Mouse (Mus musculus) forebrain, embryonic 14.5 days (tissue): ENCODE results near the gene Dop1a. TPM values are rescaled to one million over a fixed set of nuclear protein-coding genes. Genes with fewer than 3 reads are reported as not detected.

ENCODE experiments used
- ATAC-seq: fragments of 200-750 bp; cut with Nextera tagmentation; 2 replicates; pipeline ENCODE4 v1.8.0; 2017; ENCODE audit warnings: mild to moderate bottlenecking, moderate library complexity
- DNase-seq: peaks from one replicate; pipeline ENCODE4 v3.0.0-alpha.2; 2015; ENCODE audit warnings: low spot score
- H3K27ac ChIP-seq: fragments of 300-500 bp; sonication (generic); 2 replicates; pipeline ENCODE4 v1.5.1; 2014; ENCODE audit warnings: low read depth, mild to moderate bottlenecking, control low read depth, low read length, moderate library complexity
- H3K27me3 ChIP-seq: fragments of 300-500 bp; sonication (generic); replicated peaks from 2 replicates; pipeline ENCODE4 v1.6.1; 2014; ENCODE audit warnings: low read length, control low read depth, mixed read lengths; ENCODE audit not compliant: control insufficient read depth, insufficient read depth
- H3K36me3 ChIP-seq: fragments of 300-500 bp; sonication (generic); 2 replicates; pipeline ENCODE4 v1.6.1; 2014; ENCODE audit warnings: low read length, control low read depth; ENCODE audit not compliant: control insufficient read depth, insufficient read depth
- H3K4me1 ChIP-seq: fragments of 300-500 bp; sonication (generic); 2 replicates; pipeline ENCODE4 v1.6.1; 2014; ENCODE audit warnings: antibody characterized with exemption, low read length, control low read depth; ENCODE audit not compliant: control insufficient read depth, insufficient read depth
- H3K4me2 ChIP-seq: fragments of 300-500 bp; sonication (generic); 2 replicates; pipeline ENCODE4 v1.6.1; 2014; ENCODE audit warnings: mild to moderate bottlenecking, control low read depth, low read length
- H3K4me3 ChIP-seq: fragments of 300-500 bp; sonication (generic); 2 replicates; pipeline ENCODE4 v1.5.1; 2014; ENCODE audit warnings: low read depth, low read length, control low read depth
- H3K9ac ChIP-seq: fragments of 300-500 bp; sonication (generic); 2 replicates; pipeline ENCODE4 v1.6.1; 2014; ENCODE audit warnings: mild to moderate bottlenecking, low read length, control low read depth, moderate library complexity
- H3K9me3 ChIP-seq: fragments of 300-500 bp; sonication (generic); replicated peaks from 2 replicates; pipeline ENCODE4 v1.6.1; 2016; ENCODE audit warnings: low read length, control low read depth, mixed read lengths; ENCODE audit not compliant: control insufficient read depth
- WGBS: fragments of 180-500 bp; shearing (Covaris S2); extraction: QIAGEN DNeasy Blood & Tissue Kit; methylation state at CpG from one replicate; pipeline ENCODE4 v1.1.7; 2014; 5-methylcytosine and 5-hydroxymethylcytosine counted together
- polyA plus RNA-seq: library from polyadenylated mRNA; unstranded; fragments of >200 nt; fragmentation: Nextera tagmentation; extraction: Ambion mirVana; gene quantifications from 2 replicates; pipeline ENCODE4 v1.2.1, GENCODE M21; 2014

The Dop1a gene
- polyA plus RNA-seq, 1 experiment from 2014 or later: 28.6 TPM

DNA sequence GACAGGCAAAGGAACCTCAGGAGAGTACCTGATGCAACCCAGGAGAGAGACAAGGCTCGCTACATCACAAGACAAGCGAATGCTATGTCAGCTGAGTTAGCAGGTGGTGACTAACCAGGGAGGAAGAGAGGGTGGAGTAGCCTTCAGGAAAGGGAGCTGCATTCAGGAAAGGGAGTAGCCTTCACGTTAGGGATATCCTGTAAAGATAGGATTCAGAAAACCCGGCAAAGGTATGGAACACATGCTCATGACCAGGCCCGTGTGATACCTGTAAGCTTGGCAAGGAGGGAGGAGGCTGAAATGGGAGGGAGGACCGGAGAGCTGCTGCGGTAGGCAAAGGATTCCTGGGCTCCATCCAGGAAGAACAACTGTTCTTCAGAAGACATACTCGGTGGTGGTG, 19.5 kb upstream of the Dop1a start:
- Histone ChIP-seq H3K4me2 (no peak overlapping the region), H3K9me3 (no peaks in the 10 kb centered on the region), H3K27me3 (no peaks in the 10 kb centered on the region), H3K36me3 (no peaks in the 10 kb centered on the region), H3K4me3 (no peak overlapping the region), H3K9ac (no peak overlapping the region), H3K4me1 (peaks cover 6% of the 10 kb centered on the region; the same call in 1 of the 2 replicates), H3K27ac (no peak overlapping the region)
- ATAC-seq (no peak), DNase-seq (no peak)
- 88% methylated on average over 8 of the region's 8 CpGs for WGBS

- Histone ChIP-seq H3K4me1 (peaks cover 6% of the 10 kb centered on the region; the same call in 1 of the 2 replicates), H3K9me3 (no peaks in the 10 kb centered on the region), H3K36me3 (no peaks in the 10 kb centered on the region), H3K27me3 (no peaks in the 10 kb centered on the region), H3K9ac (no peak overlapping the region), H3K4me2 (peak overlapping the region; percentile 35), H3K4me3 (no peak overlapping the region), H3K27ac (no peak overlapping the region)
- ATAC-seq (peak; percentile 58), DNase-seq (peak; percentile 89)
- WGBS: 6% methylated on average over 11 of the region's 11 CpGs
These were observed 17.4 kb upstream of the Dop1a start for GRCm38 (mm10) chr9:86449581-86449980.

- 21% methylated on average over 6 of the region's 6 CpGs for WGBS
- Histone ChIP-seq H3K4me2 (peak overlapping the region; percentile 44; the same call in 1 of the 2 replicates), H3K27ac (no peak overlapping the region), H3K4me3 (no peak overlapping the region), H3K9me3 (no peaks in the 10 kb centered on the region), H3K36me3 (no peaks in the 10 kb centered on the region), H3K9ac (no peak overlapping the region), H3K4me1 (peaks cover 6% of the 10 kb centered on the region; the same call in 1 of the 2 replicates), H3K27me3 (no peaks in the 10 kb centered on the region)
- DNase-seq (peak; percentile 36), ATAC-seq (peak; percentile 54; the same call in 1 of the 2 replicates)
These were observed 15.9 kb upstream of the Dop1a start for GRCm38 (mm10) chr9:86451094-86451493.

GRCm38 (mm10) chr9:86451617-86452016, 15.3 kb upstream of the Dop1a start:
- Histone ChIP-seq H3K9ac (no peak overlapping the region), H3K27ac (no peak overlapping the region), H3K4me1 (peaks cover 6% of the 10 kb centered on the region; the same call in 1 of the 2 replicates), H3K36me3 (no peaks in the 10 kb centered on the region), H3K9me3 (no peaks in the 10 kb centered on the region), H3K4me3 (no peak overlapping the region), H3K4me2 (peak overlapping the region; percentile 44), H3K27me3 (no peaks in the 10 kb centered on the region)
- WGBS: under 1% methylated on average over 13 of the region's 13 CpGs
- DNase-seq: peak; percentile 83
- ATAC-seq: peak; percentile 89

DNA sequence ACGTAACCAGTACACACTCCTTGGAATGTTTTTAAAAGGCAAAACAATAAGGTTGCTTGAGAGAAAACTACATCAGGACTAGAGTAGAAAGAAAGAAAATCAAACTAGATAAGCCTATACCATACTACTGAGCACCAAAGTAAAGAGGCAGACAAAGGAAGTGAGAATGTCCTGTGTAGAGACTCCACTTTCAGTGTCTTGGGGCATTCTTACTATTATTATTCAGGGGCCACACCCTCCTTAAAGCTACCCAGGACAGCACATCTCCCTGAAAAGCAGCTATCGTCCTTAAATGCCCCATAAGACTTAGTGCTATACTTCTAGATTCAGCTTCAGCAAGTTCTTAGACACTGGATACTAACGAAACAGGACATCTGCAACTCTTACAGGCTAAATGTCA, 13.3 kb upstream of the Dop1a start:
- H3K4me1 ChIP-seq: peaks cover 6% of the 10 kb centered on the region; the same call in 1 of the 2 replicates
- no peak for DNase-seq
- ATAC-seq: no peak
- H3K36me3 ChIP-seq: no peaks in the 10 kb centered on the region
- H3K4me2 ChIP-seq: no peak overlapping the region
- H3K9me3 ChIP-seq: no peaks in the 10 kb centered on the region
- WGBS: 77% methylated on average over 3 of the region's 3 CpGs
- H3K27ac ChIP-seq: no peak overlapping the region
- H3K27me3 ChIP-seq: no peaks in the 10 kb centered on the region
- H3K4me3 ChIP-seq: no peak overlapping the region
- no peak overlapping the region for H3K9ac ChIP-seq

GRCm38 (mm10) chr9:86464151-86465105, 2.5 kb upstream of the Dop1a start, which contains the start of gene Ube2cbp:
TSS of gene Ube2cbp (minus strand) at chr9:86464950.
- whole genome bisulfite sequencing: 3% methylated on average over 70 of the region's 70 CpGs
- no peaks in the 10 kb centered on the region for H3K36me3 ChIP-seq
- H3K4me1 ChIP-seq: peaks cover 2% of the 10 kb centered on the region; the same call in 1 of the 2 replicates
- H3K9ac ChIP-seq: peak within 1 kb of the TSS; percentile 77
- ATAC-seq (peak; percentile 78), DNase-seq (peak; percentile 88)
- no peaks in the 10 kb centered on the region for H3K9me3 ChIP-seq
- H3K4me2 ChIP-seq: peak within 1 kb of the TSS; percentile 54
- peak within 1 kb of the TSS; percentile 48 for H3K4me3 ChIP-seq
- no peaks in the 10 kb centered on the region for H3K27me3 ChIP-seq
- H3K27ac ChIP-seq: peak within 1 kb of the TSS; percentile 70

DNA sequence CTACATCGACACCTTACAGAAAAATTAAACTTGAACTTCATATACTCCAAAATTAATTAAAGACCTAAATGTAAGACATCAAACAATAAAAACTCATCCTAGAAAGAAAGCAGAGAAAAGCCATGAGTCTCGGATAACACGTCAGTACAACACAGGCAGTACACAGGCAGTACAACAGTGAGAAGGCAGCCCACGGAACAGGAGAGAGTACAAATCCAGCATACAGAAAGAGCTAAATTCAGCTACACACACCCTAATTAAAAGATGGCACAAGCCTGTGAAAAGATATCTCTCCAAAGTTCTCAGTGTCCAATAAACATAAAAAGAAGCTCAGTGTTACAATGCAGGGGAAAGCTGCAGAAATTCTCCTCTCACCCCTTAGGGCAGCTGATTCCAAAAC, 9.0 kb downstream of the Dop1a start:
- Histone ChIP-seq H3K4me3 (no peak overlapping the region), H3K9me3 (no peaks in the 10 kb centered on the region), H3K4me1 (no peaks in the 10 kb centered on the region), H3K36me3 (no peaks in the 10 kb centered on the region), H3K27me3 (no peaks in the 10 kb centered on the region), H3K27ac (no peak overlapping the region), H3K4me2 (no peak overlapping the region), H3K9ac (no peak overlapping the region)
- 87% methylated on average over 4 of the region's 4 CpGs for WGBS
- DNase-seq: no peak
- ATAC-seq: no peak

GRCm38 (mm10) chr9:86476763-86477162, 9.8 kb downstream of the Dop1a start:
- H3K4me3 ChIP-seq: no peak overlapping the region
- no peak for DNase-seq

More at GRCm38 (mm10) chr9:86476763-86477162, 9.8 kb downstream of the Dop1a start:
- Histone ChIP-seq H3K27ac (no peak overlapping the region), H3K36me3 (no peaks in the 10 kb centered on the region), H3K9me3 (no peaks in the 10 kb centered on the region), H3K4me1 (no peaks in the 10 kb centered on the region), H3K9ac (no peak overlapping the region), H3K27me3 (no peaks in the 10 kb centered on the region), H3K4me2 (no peak overlapping the region)
- no peak for ATAC-seq
- 88% methylated on average over 5 of the region's 5 CpGs for WGBS
